Mouse (Mus musculus) mouse embryonic stem cell (cell line): ENCODE results near the gene Slc12a4.

Experiments used
- in situ Hi-C, 2 experiments: fragments of 300-500 bp; cut with MboI; formaldehyde crosslinking; loops; 1 replicate in 1 of 2; 3 replicates in 1 of 2; pipeline ENCODE4 v1.14.3; 2019 to 2020; ENCODE audit warnings: low sequenced_read_pairs in 2 of 2, low pct_unique_long_range_greater_than_20kb in 1 of 2, mixed read lengths in 1 of 2; ENCODE audit not compliant: unreplicated experiment in 1 of 2

Slc12a4 gene

DNA sequence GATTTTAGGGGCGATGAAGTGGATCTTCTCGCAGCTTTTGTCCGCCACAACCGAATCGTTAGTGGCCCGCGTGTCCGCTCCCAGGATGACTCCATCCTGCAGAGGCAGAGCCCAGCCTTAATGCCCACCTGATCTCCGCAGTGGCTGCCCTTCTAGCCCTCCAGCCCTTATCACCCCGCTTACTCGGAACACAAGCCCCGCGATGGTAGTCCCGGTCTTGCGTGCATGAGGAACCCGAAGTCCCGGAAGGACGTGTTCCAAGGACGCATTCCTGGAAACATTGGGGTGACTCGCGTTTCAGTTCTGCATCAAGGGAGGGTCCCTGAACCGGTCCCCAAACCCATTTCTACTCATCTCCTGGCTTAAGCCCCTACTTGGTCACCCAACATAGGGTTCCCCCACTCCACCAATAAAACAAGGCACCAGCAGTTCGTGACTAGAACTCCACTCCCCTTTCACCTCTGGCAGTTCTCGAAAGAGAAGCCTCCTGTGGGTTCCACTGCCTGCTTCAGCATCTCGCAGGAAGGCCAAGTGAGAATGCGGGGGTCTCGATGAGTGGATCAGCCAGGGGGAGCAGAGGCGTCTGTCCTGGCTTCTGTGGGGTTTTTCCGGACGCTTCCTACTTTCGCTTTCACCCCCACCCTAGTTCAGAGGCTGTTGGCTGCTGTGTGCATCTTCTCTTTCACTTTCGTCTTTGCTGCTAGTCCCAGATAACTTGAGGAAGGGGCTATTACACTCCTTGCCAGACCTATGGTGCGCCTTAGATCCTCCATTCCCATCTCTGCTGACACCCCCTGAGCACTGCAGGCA, 28.2 kb downstream of the Slc12a4 start:
- in situ Hi-C loops = no loop called here

- in situ Hi-C loops = no loop called here
Observed at GRCm38 (mm10) chr8:105936866-105937475, 28.9 kb downstream of the Slc12a4 start.

GRCm38 (mm10) chr8:105935863-105936603, 29.9 kb downstream of the Slc12a4 start:
- in situ Hi-C loops = no loop called here

GRCm38 (mm10) chr8:105935105-105935504, 30.8 kb downstream of the Slc12a4 start:
- in situ Hi-C loops = no loop called here

DNA sequence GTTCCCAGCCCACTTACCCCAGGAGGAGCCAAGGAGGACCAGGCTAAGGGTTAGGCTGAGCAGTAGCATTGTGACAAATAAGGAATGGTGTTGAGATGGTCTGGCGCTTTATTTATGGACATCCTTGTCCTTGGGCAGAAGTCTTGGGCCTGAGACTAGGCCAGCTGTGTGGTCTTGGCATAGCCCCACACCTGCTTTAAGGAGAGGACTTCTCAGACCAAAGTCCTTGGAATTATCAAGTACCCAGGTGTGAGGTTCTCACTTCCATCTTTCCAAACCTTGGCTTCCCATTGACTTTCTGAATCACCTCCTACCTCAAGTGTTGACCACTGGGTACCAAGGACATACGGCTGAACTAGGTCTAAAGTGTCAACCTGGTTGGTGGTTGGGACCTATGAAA, 32.1 kb downstream of the Slc12a4 start, which contains the start of gene Ctrl:
Ctrl (minus strand) TSS at position 101 of the 400 bp plus-strand sequence.
- in situ Hi-C loops = no loop called here

DNA sequence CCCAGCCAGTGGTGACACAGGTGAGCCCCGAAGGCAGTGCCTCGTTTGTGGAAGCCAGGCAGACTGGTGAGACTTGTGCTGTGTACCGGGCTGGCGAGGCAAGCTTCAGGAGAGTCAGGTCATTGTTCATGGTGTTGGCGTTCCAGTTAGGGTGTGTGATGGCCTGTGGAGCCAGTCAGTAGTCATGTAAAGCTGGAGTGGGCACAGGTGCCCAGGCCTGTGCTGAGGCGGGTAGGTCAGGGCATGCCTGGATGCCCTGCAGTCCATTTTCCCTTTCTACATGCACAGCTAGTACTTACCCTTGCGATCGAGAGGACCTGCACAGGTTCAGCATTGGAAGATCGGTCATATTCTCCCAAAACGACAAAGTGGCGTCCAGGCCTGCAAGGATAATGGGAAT, 33.4 kb downstream of the Slc12a4 start:
- in situ Hi-C loops = no loop called here

DNA sequence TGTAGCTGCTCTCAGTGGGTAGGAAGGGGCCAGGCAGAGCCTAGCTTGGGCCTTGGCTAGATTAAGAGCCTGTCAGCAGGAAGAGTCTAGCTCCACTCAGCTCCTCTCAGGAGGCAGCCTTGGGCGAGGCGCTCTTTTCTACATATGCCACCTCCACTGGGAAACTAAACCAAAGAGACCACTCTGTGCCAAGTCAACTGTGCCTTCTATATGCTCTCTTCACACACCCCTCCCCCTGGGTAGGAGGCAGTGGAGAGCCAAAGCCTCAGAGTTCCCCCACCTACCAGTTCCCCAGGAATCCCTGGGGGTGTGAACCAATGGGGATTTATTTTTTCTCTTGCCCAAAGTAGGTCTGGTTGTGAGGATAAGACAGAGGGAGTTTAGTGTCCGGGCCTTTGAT, 34.6 kb downstream of the Slc12a4 start:
- in situ Hi-C loops = no loop called here

GRCm38 (mm10) chr8:105930602-105931001, 35.3 kb downstream of the Slc12a4 start:
- in situ Hi-C loops = no loop called here

DNA sequence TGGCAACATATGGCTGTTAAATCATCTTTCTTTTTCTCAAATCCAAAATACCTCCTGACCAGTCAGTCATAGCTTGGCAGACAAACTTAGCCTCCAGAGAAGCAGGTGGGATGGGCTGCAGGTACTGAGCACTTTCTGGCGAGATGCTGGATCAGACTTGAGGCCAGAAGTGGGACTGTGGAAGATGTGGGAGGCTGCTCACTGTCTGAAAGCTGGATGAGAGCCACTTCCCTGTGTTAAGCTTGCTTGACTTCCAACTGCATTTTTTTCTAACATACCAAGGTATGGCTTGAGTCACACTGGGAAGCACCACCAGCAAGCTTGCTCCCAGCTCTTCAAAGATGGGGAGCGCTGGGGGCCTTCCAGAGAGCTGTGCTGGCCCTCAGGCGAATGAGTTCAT, 40.8 kb downstream of the Slc12a4 start:
- in situ Hi-C loops = loop anchor here in 1 of 2 experiments (10.0 kb wide), 1 partner anchor 210 kb away; no protein-coding TSS in a partner anchor

DNA sequence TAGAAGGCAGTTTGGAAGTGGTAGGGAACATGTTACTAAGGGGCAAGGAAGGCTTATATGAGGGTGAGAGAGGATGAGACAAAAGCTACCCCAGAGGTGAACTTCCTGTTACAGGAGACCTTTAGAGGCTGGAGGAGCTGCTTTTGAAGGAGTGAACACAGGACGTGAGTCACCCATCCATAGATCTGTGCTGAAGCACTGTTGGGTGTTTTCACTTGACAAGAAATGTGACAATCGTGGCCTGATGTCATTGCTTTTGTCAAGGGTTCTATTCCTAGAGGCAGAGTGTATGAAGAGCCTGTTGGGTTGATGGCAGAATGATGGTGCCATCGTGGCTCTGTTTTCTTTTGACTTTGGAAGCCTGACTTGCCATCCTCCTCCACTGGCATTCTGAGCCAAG, 46.5 kb downstream of the Slc12a4 start:
- in situ Hi-C loops = no loop called here

DNA sequence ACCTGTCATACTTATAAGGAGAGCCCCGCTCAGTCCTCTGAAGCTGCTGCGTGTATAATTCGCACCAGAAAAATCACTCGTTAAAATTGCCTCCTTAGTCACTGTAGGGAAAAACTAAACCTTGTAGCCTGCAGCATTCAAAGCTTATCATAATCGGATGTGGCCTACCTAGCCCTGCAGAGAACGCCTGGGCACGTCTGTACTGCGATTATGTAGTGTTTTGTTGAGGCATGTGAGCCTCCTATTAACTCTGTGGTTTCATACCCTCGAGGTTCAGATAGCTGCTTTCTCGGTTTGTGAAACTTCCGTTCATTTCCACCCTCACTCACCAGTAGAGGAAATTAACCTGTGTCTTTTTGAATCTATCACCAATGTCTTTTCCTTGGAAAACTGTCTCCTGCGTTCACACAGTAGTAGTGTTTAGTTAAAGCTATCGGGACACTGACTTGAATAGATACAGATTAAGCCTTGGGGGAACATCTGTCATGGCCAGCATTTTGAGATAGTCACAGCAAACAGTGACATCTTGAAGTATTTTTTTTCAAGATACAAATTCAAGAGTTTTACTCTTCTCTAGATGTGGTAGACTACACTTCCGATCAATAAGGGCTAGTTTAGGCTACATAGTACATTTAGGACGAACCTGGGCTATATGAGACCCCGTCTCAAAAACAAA, 64.8 kb downstream of the Slc12a4 start:
- in situ Hi-C loops = no loop called here

GRCm38 (mm10) chr8:105900180-105900940, 65.5 kb downstream of the Slc12a4 start, which contains the start of gene Pskh1:
Gene Pskh1 (plus strand): TSS chr8:105900441.
- in situ Hi-C loops = no loop called here

- in situ Hi-C loops = no loop called here
Observed at GRCm38 (mm10) chr8:105897801-105898480, 68.0 kb downstream of the Slc12a4 start.
